Mouse (Mus musculus) E14TG2a.4 (cell line): ENCODE data around the gene Dip2a.

Experiments used
- H3K27me3 ChIP-seq: 2 replicates; pipeline ENCODE4 v1.6.1; 2014; ENCODE audit warnings: low read length, control low read depth; ENCODE audit not compliant: insufficient read depth
- H3K36me3 ChIP-seq: 2 replicates; pipeline ENCODE4 v1.6.1; 2014; ENCODE audit warnings: low read length, control low read depth; ENCODE audit not compliant: insufficient read depth
- H3K4me1 ChIP-seq: replicated peaks from 2 replicates; pipeline ENCODE4 v1.6.1; 2014; ENCODE audit warnings: low read depth, low read length, control low read depth
- H3K4me3 ChIP-seq: replicated peaks from 2 replicates; pipeline ENCODE4 v1.5.1; 2014; ENCODE audit warnings: mild to moderate bottlenecking, low read length
- H3K9me3 ChIP-seq: 2 replicates; pipeline ENCODE4 v1.6.1; 2014; ENCODE audit warnings: low read length, control low read depth
- CTCF ChIP-seq: conservative IDR thresholded peaks from 2 replicates; pipeline ENCODE4 v1.5.1; 2014; ENCODE audit warnings: low read length
- NANOG ChIP-seq: IDR thresholded peaks from 2 replicates; pipeline ENCODE4 v1.6.1; 2014; ENCODE audit warnings: borderline replicate concordance, low read length, mixed read lengths
- POU5F1 ChIP-seq: IDR thresholded peaks from 2 replicates; pipeline ENCODE4 v1.6.1; 2014; ENCODE audit warnings: low read length, borderline replicate concordance

The Dip2a gene

DNA sequence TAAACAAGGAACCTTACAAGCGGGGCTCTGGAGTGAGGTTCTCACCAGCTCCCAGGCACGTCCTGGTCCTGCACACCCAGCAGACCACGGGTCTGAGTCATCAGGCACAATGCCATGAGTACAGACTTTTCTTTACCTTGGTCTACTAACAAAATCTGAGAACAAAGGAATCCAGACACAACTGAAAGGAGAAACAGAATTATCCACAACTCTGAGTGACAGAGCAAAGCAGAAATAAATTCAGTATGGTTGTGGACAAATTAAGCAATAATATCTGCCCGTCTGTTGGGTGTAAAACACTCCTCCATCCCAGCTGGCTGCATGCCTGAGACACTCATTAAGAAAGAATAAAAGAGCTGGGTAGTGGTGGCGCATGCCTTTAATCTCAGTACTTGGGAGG lies 13.4 kb upstream of the Dip2a start:
- Histone ChIP-seq H3K27me3 (no peaks in the 10 kb centered on the region), H3K9me3 (no peaks in the 10 kb centered on the region), H3K36me3 (peaks cover 86% of the 10 kb centered on the region), H3K4me3 (no peak overlapping the region), H3K4me1 (peaks cover 11% of the 10 kb centered on the region)
- TF ChIP-seq POU5F1 (no peak), NANOG (no peak), CTCF (no peak)

- no peak for TF ChIP-seq CTCF
- TF ChIP-seq NANOG = no peak
- no peak for TF ChIP-seq POU5F1
- Histone ChIP-seq H3K4me3 (no peak overlapping the region), H3K27me3 (no peaks in the 10 kb centered on the region), H3K4me1 (peaks cover 6% of the 10 kb centered on the region), H3K36me3 (peaks cover 87% of the 10 kb centered on the region), H3K9me3 (no peaks in the 10 kb centered on the region)
Measured at GRCm38 (mm10) chr10:76357286-76357875, 12.3 kb upstream of the Dip2a start.

DNA sequence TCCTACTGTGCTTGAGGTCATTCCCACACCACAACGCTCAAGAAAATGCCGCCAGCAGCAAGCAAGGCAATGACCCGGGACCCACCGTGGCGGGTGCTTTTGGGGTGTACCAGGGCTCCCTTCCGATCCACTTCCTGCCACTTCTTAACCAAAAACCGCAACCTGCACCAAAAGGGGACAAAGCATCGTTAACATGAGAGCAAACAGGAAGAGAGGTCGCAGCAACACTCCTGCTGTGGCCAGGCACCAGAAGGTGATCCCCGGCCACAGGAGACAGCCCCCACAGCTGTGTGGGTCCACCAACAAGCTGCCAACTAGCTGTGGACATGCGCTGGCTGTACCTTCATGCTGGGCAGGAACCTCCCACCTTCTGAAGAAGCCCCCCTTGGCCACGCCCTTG lies 9.9 kb upstream of the Dip2a start:
- TF ChIP-seq POU5F1 (no peak), NANOG (no peak), CTCF (no peak)

GRCm38 (mm10) chr10:76353986-76354385 lies 8.9 kb upstream of the Dip2a start:
- Histone ChIP-seq H3K4me3 (no peak overlapping the region), H3K9me3 (no peaks in the 10 kb centered on the region), H3K36me3 (peaks cover 97% of the 10 kb centered on the region), H3K4me1 (peaks cover 5% of the 10 kb centered on the region; the same call in 1 of the 2 replicates), H3K27me3 (no peaks in the 10 kb centered on the region)
- TF ChIP-seq NANOG (no peak), POU5F1 (no peak), CTCF (no peak)

More for the DNA sequence above, 9.9 kb upstream of the Dip2a start:
- peaks cover 5% of the 10 kb centered on the region; the same call in 1 of the 2 replicates for H3K4me1 ChIP-seq
- H3K9me3 ChIP-seq = no peaks in the 10 kb centered on the region
- H3K4me3 ChIP-seq = no peak overlapping the region
- peaks cover 95% of the 10 kb centered on the region for H3K36me3 ChIP-seq
- no peaks in the 10 kb centered on the region for H3K27me3 ChIP-seq

GRCm38 (mm10) chr10:76351953-76352352 lies 6.9 kb upstream of the Dip2a start:
- Histone ChIP-seq H3K27me3 (no peaks in the 10 kb centered on the region), H3K4me1 (peaks cover 5% of the 10 kb centered on the region)
- TF ChIP-seq POU5F1 (no peak), NANOG (no peak), CTCF (no peak)

GRCm38 (mm10) chr10:76346589-76346988 lies 1.5 kb upstream of the Dip2a start:
- H3K4me3 ChIP-seq = 0 out of 2 replicates have a peak overlapping the region, but pooled peaks have one; percentile 87
- peaks cover 22% of the 10 kb centered on the region for H3K27me3 ChIP-seq
- TF ChIP-seq NANOG (no peak), CTCF (peak; percentile 96), POU5F1 (no peak)
- peaks cover 29% of the 10 kb centered on the region for H3K36me3 ChIP-seq
- no peaks in the 10 kb centered on the region for H3K9me3 ChIP-seq
- H3K4me1 ChIP-seq = peaks cover 19% of the 10 kb centered on the region

More at GRCm38 (mm10) chr10:76351953-76352352, 6.9 kb upstream of the Dip2a start:
- Histone ChIP-seq H3K9me3 (no peaks in the 10 kb centered on the region), H3K4me3 (no peak overlapping the region), H3K36me3 (peaks cover 82% of the 10 kb centered on the region)

DNA sequence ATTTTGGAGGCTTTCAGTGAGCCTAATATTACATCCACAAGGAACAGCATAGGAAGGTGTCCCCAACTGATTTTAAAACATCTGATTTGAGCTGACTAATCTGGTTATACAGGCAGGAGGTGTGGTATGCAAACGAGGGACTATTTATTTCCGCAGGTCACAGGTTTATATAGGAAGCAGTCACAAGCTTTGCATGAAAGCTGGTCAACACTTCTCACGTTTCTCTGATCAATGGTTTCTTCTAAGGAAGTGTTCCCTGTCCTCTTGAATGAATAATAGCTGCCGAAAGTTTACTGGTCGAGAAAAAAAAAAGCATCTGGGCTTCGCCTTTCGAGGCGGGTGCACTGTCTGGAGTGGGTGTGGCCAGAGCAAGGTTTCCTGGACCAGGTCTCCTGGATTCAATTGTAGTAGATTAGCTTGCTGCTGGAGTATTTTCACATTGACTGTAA lies 976 bp upstream of the Dip2a start:
- H3K4me1 ChIP-seq = peaks cover 19% of the 10 kb centered on the region
- no peaks in the 10 kb centered on the region for H3K9me3 ChIP-seq
- TF ChIP-seq POU5F1 = no peak
- TF ChIP-seq NANOG = no peak
- TF ChIP-seq CTCF = no peak
- peak overlapping the region; percentile 87 for H3K4me3 ChIP-seq
- H3K36me3 ChIP-seq = peaks cover 23% of the 10 kb centered on the region
- H3K27me3 ChIP-seq = peaks cover 22% of the 10 kb centered on the region

DNA sequence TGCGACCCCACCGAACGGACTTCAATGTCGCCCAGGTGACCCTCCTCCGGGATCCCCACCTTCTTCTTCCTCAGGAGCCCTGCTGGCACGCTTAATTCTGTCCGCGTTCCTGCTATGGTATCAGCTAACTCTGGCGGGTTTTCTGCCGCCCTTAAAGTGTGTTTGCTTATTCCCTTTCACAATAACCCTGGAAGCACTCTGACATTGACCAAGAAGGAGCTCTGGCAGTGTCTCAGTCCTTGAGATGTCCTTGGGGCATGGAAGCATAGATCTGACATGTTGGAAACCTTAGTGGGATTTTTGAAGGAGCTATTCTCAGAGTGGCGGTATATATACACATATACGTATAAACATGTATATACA lies 430 bp upstream of the Dip2a start:
- TF ChIP-seq NANOG (no peak), POU5F1 (no peak), CTCF (no peak)
- Histone ChIP-seq H3K27me3 (peaks cover 22% of the 10 kb centered on the region), H3K36me3 (peaks cover 18% of the 10 kb centered on the region), H3K4me1 (peaks cover 19% of the 10 kb centered on the region), H3K4me3 (peak overlapping the region; percentile 87), H3K9me3 (no peaks in the 10 kb centered on the region)

DNA sequence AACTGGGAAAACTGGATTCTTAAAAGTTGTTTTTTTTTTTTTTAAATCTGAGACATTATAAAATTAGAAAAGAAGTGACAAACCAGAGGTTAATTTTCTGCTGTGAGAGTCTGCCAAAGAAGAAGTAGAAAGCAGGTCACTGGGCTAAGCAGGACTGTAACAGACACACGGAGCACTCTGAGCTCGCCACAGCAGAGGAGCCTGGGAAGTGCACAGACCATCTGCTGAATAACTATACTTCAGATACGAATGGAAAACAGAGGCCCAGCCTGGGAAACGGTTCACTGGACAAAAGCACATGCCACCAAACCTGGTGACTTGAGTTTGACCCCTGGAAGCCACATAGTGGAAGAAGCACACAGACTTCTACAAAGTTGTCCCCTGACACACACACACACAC lies 10.7 kb downstream of the Dip2a start:
- TF ChIP-seq CTCF = no peak
- no peak for TF ChIP-seq NANOG
- no peak for TF ChIP-seq POU5F1
- H3K27me3 ChIP-seq = peaks cover 7% of the 10 kb centered on the region; the same call in 1 of the 2 replicates
- no peaks in the 10 kb centered on the region for H3K9me3 ChIP-seq
- H3K36me3 ChIP-seq = no peaks in the 10 kb centered on the region
- H3K4me3 ChIP-seq = no peak overlapping the region
- H3K4me1 ChIP-seq = peaks cover 13% of the 10 kb centered on the region
